Mouse (Mus musculus): ENCODE measurements at regions not wholly inside any gene's neighbourhood (a gene's known extent, or its start where the extent isn't known, plus 50 kb on each side); places are given as distances from the start of the nearest gene placed in this dataset.

DNA sequence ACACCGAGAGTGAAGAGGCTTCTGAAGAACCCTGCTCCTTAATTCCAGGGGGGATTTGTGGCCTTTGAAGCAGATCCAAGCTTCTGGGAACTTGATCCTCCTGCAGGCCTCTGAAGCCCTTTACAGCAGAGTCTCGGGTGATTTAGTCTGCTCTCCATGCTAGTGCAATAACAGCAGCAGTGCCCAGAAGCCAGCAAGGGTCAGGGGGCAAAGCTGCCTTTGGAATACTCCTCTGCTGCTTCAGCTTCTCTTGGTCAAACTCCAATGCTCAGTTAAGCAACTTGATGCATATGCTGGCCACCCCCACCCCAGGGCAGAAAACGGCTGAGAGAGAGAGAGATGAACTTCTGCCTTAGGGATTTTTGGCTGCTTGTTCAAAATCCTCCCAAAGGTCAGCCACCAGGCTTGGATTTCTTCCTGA is 82.8 kb upstream of the N4bp1 start:
- TF ChIP-seq POLR2A (IDR thresholded peaks at IDR 0.05; ENCODE audit: low read depth, low read length) = no peak
- no peak for TF ChIP-seq CTCF (conservative IDR thresholded peaks at IDR 0.05; ENCODE audit: insufficient read depth, insufficient read length, low read depth, low read length)
